Mouse (Mus musculus): Measurements from ENCODE around the gene Upf2. TPM values are rescaled to one million over a fixed set of nuclear protein-coding genes. Genes with fewer than 3 reads are reported as not detected.
"Not testable (repeated sequence)": the region's sequence is repeated elsewhere in the genome, so short reads cannot be mapped to it uniquely, and the experiment has no call there.

Gene Upf2
- polyA plus RNA-seq, 1 experiment from 2014 or later, result 7.3 TPM

- WGBS, result 12% methylated on average over 8 of the region's 8 CpGs
- DNase-seq (ENCODE audit: low spot score) (peak; percentile 87), ATAC-seq (replicated peaks; ENCODE audit: low FRiP score, low read depth) (0 out of 2 replicates have a peak, but pooled peaks have one; percentile 57)
- no peak overlapping the region for H3K4me2 ChIP-seq (ENCODE audit: low read length)
- no peak overlapping the region for H3K27ac ChIP-seq
- H3K27me3 ChIP-seq (ENCODE audit: insufficient read depth, low read length), result no peaks in the 10 kb centered on the region
- H3K4me1 ChIP-seq (replicated peaks; ENCODE audit: insufficient read depth, low read length), result peaks cover 4% of the 10 kb centered on the region; the same call in 1 of the 2 replicates
- no peaks in the 10 kb centered on the region for H3K36me3 ChIP-seq (ENCODE audit: insufficient read depth, low read length)
- no peak overlapping the region for H3K9ac ChIP-seq (ENCODE audit: low read depth, low read length)
- H3K4me3 ChIP-seq (replicated peaks; ENCODE audit: low read depth, low read length), result no peak overlapping the region
- no peak for TF ChIP-seq CTCF (IDR thresholded peaks at IDR 0.05; ENCODE audit: low read depth)
- H3K9me3 ChIP-seq (replicated peaks; ENCODE audit: low read length), result no peaks in the 10 kb centered on the region
Observed at GRCm38 (mm10) chr2:6081108-6081507, 129.8 kb downstream of the Upf2 start.

- ATAC-seq (replicated peaks; ENCODE audit: low FRiP score, low read depth) (no peak), DNase-seq (ENCODE audit: low spot score) (no peak)
- Histone ChIP-seq H3K27me3 (ENCODE audit: insufficient read depth, low read length) (no peaks in the 10 kb centered on the region), H3K36me3 (ENCODE audit: insufficient read depth, low read length) (no peaks in the 10 kb centered on the region), H3K27ac (no peak overlapping the region), H3K9me3 (replicated peaks; ENCODE audit: low read length) (no peaks in the 10 kb centered on the region), H3K4me1 (replicated peaks; ENCODE audit: insufficient read depth, low read length) (peaks cover 4% of the 10 kb centered on the region; the same call in 1 of the 2 replicates), H3K4me3 (replicated peaks; ENCODE audit: low read depth, low read length) (no peak overlapping the region), H3K4me2 (ENCODE audit: low read length) (no peak overlapping the region), H3K9ac (ENCODE audit: low read depth, low read length) (no peak overlapping the region)
- TF ChIP-seq CTCF (IDR thresholded peaks at IDR 0.05; ENCODE audit: low read depth), result no peak
- WGBS, result 75% methylated on average over 6 of the region's 6 CpGs
Observed at GRCm38 (mm10) chr2:6082615-6083014, 131.3 kb downstream of the Upf2 start.

- no peak for ATAC-seq (replicated peaks; ENCODE audit: low FRiP score, low read depth)
- TF ChIP-seq CTCF (IDR thresholded peaks at IDR 0.05; ENCODE audit: low read depth), result no peak
- no peaks in the 10 kb centered on the region for H3K27me3 ChIP-seq (ENCODE audit: insufficient read depth, low read length)
- no peak overlapping the region for H3K9ac ChIP-seq (ENCODE audit: low read depth, low read length)
- H3K9me3 ChIP-seq (replicated peaks; ENCODE audit: low read length), result no peaks in the 10 kb centered on the region
- H3K27ac ChIP-seq, result no peak overlapping the region
- H3K4me2 ChIP-seq (ENCODE audit: low read length), result no peak overlapping the region
- H3K4me1 ChIP-seq (replicated peaks; ENCODE audit: insufficient read depth, low read length), result peaks cover 4% of the 10 kb centered on the region; the same call in 1 of the 2 replicates
- no peaks in the 10 kb centered on the region for H3K36me3 ChIP-seq (ENCODE audit: insufficient read depth, low read length)
- H3K4me3 ChIP-seq (replicated peaks; ENCODE audit: low read depth, low read length), result no peak overlapping the region
- WGBS, result 93% methylated on average over 1 of the region's 1 CpGs
- no peak for DNase-seq (ENCODE audit: low spot score)
Observed at GRCm38 (mm10) chr2:6083696-6084095, 132.4 kb downstream of the Upf2 start.

- no peak for TF ChIP-seq CTCF (IDR thresholded peaks at IDR 0.05; ENCODE audit: low read depth)
- DNase-seq (ENCODE audit: low spot score), result no peak
- Histone ChIP-seq H3K27me3 (ENCODE audit: insufficient read depth, low read length) (no peaks in the 10 kb centered on the region), H3K9ac (ENCODE audit: low read depth, low read length) (no peak overlapping the region), H3K36me3 (ENCODE audit: insufficient read depth, low read length) (no peaks in the 10 kb centered on the region), H3K4me1 (replicated peaks; ENCODE audit: insufficient read depth, low read length) (peaks cover 1% of the 10 kb centered on the region; the same call in 1 of the 2 replicates), H3K4me3 (replicated peaks; ENCODE audit: low read depth, low read length) (no peak overlapping the region), H3K9me3 (replicated peaks; ENCODE audit: low read length) (no peaks in the 10 kb centered on the region), H3K27ac (no peak overlapping the region; the same call in 1 of the 2 replicates), H3K4me2 (ENCODE audit: low read length) (no peak overlapping the region)
- ATAC-seq (replicated peaks; ENCODE audit: low FRiP score, low read depth), result peak; percentile 43
- WGBS, result 72% methylated on average over 19 of the region's 19 CpGs
Observed at GRCm38 (mm10) chr2:6085622-6086530, 134.6 kb downstream of the Upf2 start.

GRCm38 (mm10) chr2:6087151-6087550 is 135.9 kb downstream of the Upf2 start:
- no peak overlapping the region for H3K9ac ChIP-seq (ENCODE audit: low read depth, low read length)
- H3K9me3 ChIP-seq (replicated peaks; ENCODE audit: low read length), result no peaks in the 10 kb centered on the region
- no peaks in the 10 kb centered on the region for H3K27me3 ChIP-seq (ENCODE audit: insufficient read depth, low read length)
- H3K4me1 ChIP-seq (replicated peaks; ENCODE audit: insufficient read depth, low read length), result no peaks in the 10 kb centered on the region; the same call in 1 of the 2 replicates
- TF ChIP-seq CTCF (IDR thresholded peaks at IDR 0.05; ENCODE audit: low read depth), result no peak
- ATAC-seq (replicated peaks; ENCODE audit: low FRiP score, low read depth) (no peak), DNase-seq (ENCODE audit: low spot score) (no peak)
- H3K4me2 ChIP-seq (ENCODE audit: low read length), result no peak overlapping the region
- no peak overlapping the region for H3K27ac ChIP-seq
- H3K4me3 ChIP-seq (replicated peaks; ENCODE audit: low read depth, low read length), result no peak overlapping the region
- 79% methylated on average over 5 of the region's 5 CpGs for WGBS
- no peaks in the 10 kb centered on the region for H3K36me3 ChIP-seq (ENCODE audit: insufficient read depth, low read length)

GRCm38 (mm10) chr2:6089941-6090340 is 138.7 kb downstream of the Upf2 start:
- not testable (repeated sequence) for H3K27ac ChIP-seq; H3K4me1 ChIP-seq (replicated peaks; ENCODE audit: insufficient read depth, low read length); H3K9ac ChIP-seq (ENCODE audit: low read depth, low read length); H3K36me3 ChIP-seq (ENCODE audit: insufficient read depth, low read length); H3K4me2 ChIP-seq (ENCODE audit: low read length); DNase-seq (ENCODE audit: low spot score); H3K9me3 ChIP-seq (replicated peaks; ENCODE audit: low read length); H3K27me3 ChIP-seq (ENCODE audit: insufficient read depth, low read length); H3K4me3 ChIP-seq (replicated peaks; ENCODE audit: low read depth, low read length); ATAC-seq (replicated peaks; ENCODE audit: low FRiP score, low read depth)
- WGBS, result 88% methylated on average over 16 of the region's 16 CpGs

All from kidney, postnatal 0 days (tissue).